In genomic region chr17:10784401-10784920, GRCm38 (mm10) we compare ENCODE assay signal across 23 mouse cellular contexts. TPM values are rescaled to one million over a fixed set of nuclear protein-coding genes. Genes with fewer than 3 reads are reported as not detected.
DNase-seq lines count a peak whose midpoint lies in the region; ATAC-seq and TF ChIP-seq lines count a peak whose summit lies in the region.
"Had no signal": no experiment of that assay in that cellular context is flagged by ENCODE, and none has a peak within 500 bp of the region (broad histone marks: within the 10 kb centered on the region; RNA-seq: fewer than 3 reads in every experiment).

No protein-coding gene starts in this region.

- no peak for ATAC-seq in embryonic facial prominence, embryonic 14.5 days (ENCODE audit: low read depth)
- ATAC-seq: intestine, embryonic 15.5 days; liver, postnatal 0 days had no signal

- no peak overlapping the region for H3K4me3 ChIP-seq in embryonic facial prominence, embryonic 14.5 days (ENCODE audit: low read depth, low read length)
- no peak overlapping the region for H3K4me3 ChIP-seq in embryonic facial prominence, embryonic 10.5 days
- no peak overlapping the region for H3K4me3 ChIP-seq in myocyte
- H3K4me3 ChIP-seq: embryonic facial prominence, embryonic 15.5 days; heart, adult 2 months; intestine, embryonic 15.5 days; left cerebral cortex, adult 2 months; limb, embryonic 10.5 days; megakaryocyte, embryonic 14.5 days had no signal

- H3K9me3 ChIP-seq in embryonic facial prominence, embryonic 14.5 days (ENCODE audit: control insufficient read depth, low read length), result no peaks in the 10 kb centered on the region
- no peaks in the 10 kb centered on the region for H3K9me3 ChIP-seq in embryonic facial prominence, embryonic 10.5 days
- H3K9me3 ChIP-seq: embryonic facial prominence, embryonic 15.5 days; intestine, embryonic 15.5 days; limb, embryonic 10.5 days had no signal

- H3K27ac ChIP-seq in embryonic facial prominence, embryonic 14.5 days (replicated peaks; ENCODE audit: low read depth, low read length), result no peak overlapping the region
- H3K27ac ChIP-seq in embryonic facial prominence, embryonic 10.5 days (replicated peaks), result no peak overlapping the region
- H3K27ac ChIP-seq: embryonic facial prominence, embryonic 15.5 days; heart, adult 2 months; intestine, embryonic 15.5 days; left cerebral cortex, adult 2 months; limb, embryonic 10.5 days had no signal

- H3K4me1 ChIP-seq in embryonic facial prominence, embryonic 14.5 days (ENCODE audit: control insufficient read depth, insufficient read depth, low read length), result no peaks in the 10 kb centered on the region
- no peaks in the 10 kb centered on the region for H3K4me1 ChIP-seq in embryonic facial prominence, embryonic 10.5 days
- H3K4me1 ChIP-seq: embryonic facial prominence, embryonic 15.5 days; intestine, embryonic 15.5 days; limb, embryonic 10.5 days; megakaryocyte, embryonic 14.5 days had no signal

- no peaks in the 10 kb centered on the region for H3K27me3 ChIP-seq in embryonic facial prominence, embryonic 14.5 days (replicated peaks; ENCODE audit: control insufficient read depth, insufficient read depth, low read length)
- no peaks in the 10 kb centered on the region for H3K27me3 ChIP-seq in embryonic facial prominence, embryonic 10.5 days (replicated peaks; ENCODE audit: low read depth, poor library complexity, severe bottlenecking)
- no peaks in the 10 kb centered on the region for H3K27me3 ChIP-seq in myocyte (ENCODE audit: control insufficient read depth, insufficient read depth, insufficient read length)
- H3K27me3 ChIP-seq: embryonic facial prominence, embryonic 15.5 days; intestine, embryonic 15.5 days; megakaryocyte, embryonic 14.5 days had no signal

- no peaks in the 10 kb centered on the region for H3K79me2 ChIP-seq in myocyte (ENCODE audit: control insufficient read depth, insufficient read depth)

- TF ChIP-seq POLR2A in myocyte (IDR thresholded peaks at IDR 0.05; ENCODE audit: insufficient read length, low read depth), result no peak

- H3K9ac ChIP-seq in embryonic facial prominence, embryonic 14.5 days (ENCODE audit: low read depth, low read length), result no peak overlapping the region
- H3K9ac ChIP-seq: embryonic facial prominence, embryonic 15.5 days; intestine, embryonic 15.5 days; liver, postnatal 0 days had no signal

- peak; percentile 33 for DNase-seq in embryonic facial prominence, embryonic 14.5 days (ENCODE audit: low spot score)
- DNase-seq in embryonic facial prominence, embryonic 10.5 days (ENCODE audit: low spot score), result no peak
- DNase-seq in left cerebral cortex, postnatal 4 days, result peak; percentile 32
- DNase-seq in left cerebral cortex, adult 11 months (ENCODE audit: low spot score), result no peak
- peak; percentile 22 to 41 for DNase-seq in adrenal gland, postnatal 36 days
- DNase-seq in kidney, postnatal 4 days, result no peak
- DNase-seq in right cerebral cortex, postnatal 36 days (ENCODE audit: low spot score in 2 of 2), result no peak
- DNase-seq: cerebellum, postnatal 14 days; heart, adult 2 months; heart, postnatal 4 days; kidney, postnatal 25 days; liver, postnatal 0 days; retina, postnatal 1 day; right cerebral cortex, postnatal 4 days; thymus, postnatal 25 days had no signal

- H3K4me2 ChIP-seq in embryonic facial prominence, embryonic 14.5 days (ENCODE audit: low read depth, low read length), result no peak overlapping the region
- no peak overlapping the region for H3K4me2 ChIP-seq in myocyte (ENCODE audit: low read depth)
- H3K4me2 ChIP-seq: embryonic facial prominence, embryonic 15.5 days; intestine, embryonic 15.5 days had no signal

- intact Hi-C loops in left cerebral cortex, postnatal 4 days (cut with DNase I), result no loop called here

- 70% methylated on average over 4 of the region's 4 CpGs for WGBS in embryonic facial prominence, embryonic 14.5 days
- 89% methylated on average over 4 of the region's 4 CpGs for WGBS in embryonic facial prominence, embryonic 10.5 days

- no peak overlapping the region for H3ac ChIP-seq in myocyte (ENCODE audit: control insufficient read depth, insufficient read length)

- no peaks in the 10 kb centered on the region for H3K36me3 ChIP-seq in embryonic facial prominence, embryonic 14.5 days (ENCODE audit: control insufficient read depth, insufficient read depth, low read length)
- H3K36me3 ChIP-seq in embryonic facial prominence, embryonic 10.5 days (replicated peaks), result no peaks in the 10 kb centered on the region
- no peaks in the 10 kb centered on the region for H3K36me3 ChIP-seq in myocyte (ENCODE audit: control insufficient read depth, insufficient read depth)
- H3K36me3 ChIP-seq: embryonic facial prominence, embryonic 15.5 days; intestine, embryonic 15.5 days; limb, embryonic 10.5 days had no signal

TF ChIP-seq in myocyte, 11 proteins besides CTCF, POLR2A, EP300 and RAD21:
- TF ChIP-seq E2F4 (IDR thresholded peaks at IDR 0.05; ENCODE audit: insufficient read depth) (no peak), MYOD1 (IDR thresholded peaks at IDR 0.05; ENCODE audit: control insufficient read depth in 1 of 3, insufficient read length in 2 of 3, low read depth in 2 of 3) (peak in 2 of 3 experiments; percentile 44 to 62), MYOG (IDR thresholded peaks at IDR 0.05; ENCODE audit: control insufficient read depth in 1 of 3, insufficient read depth in 1 of 3, insufficient read length in 2 of 3, low read depth in 2 of 3) (peak in 2 of 3 experiments; percentile 35 to 42), TCF3 (IDR thresholded peaks at IDR 0.05; ENCODE audit: insufficient read length, low read depth) (no peak)
TF ChIP-seq in myocyte: peak in this region for 2.

RNA-seq across cellular contexts. Expression of gene Pacrg, which starts 55.6 kb away (rescaled TPM):
- 1.4 and 3.6 TPM in 2 replicates for polyA plus RNA-seq in embryonic facial prominence, embryonic 14.5 days (2014; fragmentation: Nextera tagmentation; extraction: Ambion mirVana)
- polyA plus RNA-seq in embryonic facial prominence, embryonic 10.5 days (2016; fragmentation: Nextera tagmentation; extraction: Ambion mirVana), result 1.5 and 2.0 TPM in 2 replicates
- total RNA-seq in left cerebral cortex, postnatal 4 days (2021), result 10 to 100 TPM in 1 of 2 experiments, 1 to 10 TPM in 1; 7.7 to 10.6 TPM
- 1 to 10 TPM; 1.6 to 4.4 TPM for total RNA-seq in adrenal gland, postnatal 36 days (2021)
- 0.64 TPM for polyA plus RNA-seq in myocyte (2012; fragmentation: generic; extraction: Trizol)
- total RNA-seq: liver, adult 2 months had no signal
- polyA plus RNA-seq: liver, adult 2 months; liver, postnatal 0 days had no signal

RNA-seq across cellular contexts. Expression of gene Prkn, which starts 55.7 kb away (rescaled TPM):
- 2.3 and 2.9 TPM in 2 replicates for polyA plus RNA-seq in embryonic facial prominence, embryonic 14.5 days (2014; fragmentation: Nextera tagmentation; extraction: Ambion mirVana)
- 0.50 and 1.1 TPM in 2 replicates for polyA plus RNA-seq in embryonic facial prominence, embryonic 10.5 days (2016; fragmentation: Nextera tagmentation; extraction: Ambion mirVana)
- total RNA-seq in left cerebral cortex, postnatal 4 days (2021), result 10 to 100 TPM; 12.8 to 16.2 TPM
- total RNA-seq in adrenal gland, postnatal 36 days (2021), result 10 to 100 TPM in 1 of 2 experiments, 1 to 10 TPM in 1; 8.7 to 12.0 TPM
- 0.26 TPM for polyA plus RNA-seq in myocyte (2012; fragmentation: generic; extraction: Trizol)
- polyA plus RNA-seq: C2C12 had no signal

Comparison
In these comparisons a context has a peak if more than half of its experiments do, and no peak if none do; other contexts are left out.
1. DNase-seq: peak in embryonic facial prominence, embryonic 14.5 days (single experiment), left cerebral cortex, postnatal 4 days (single experiment) and adrenal gland, postnatal 36 days (2 of 2); none in embryonic facial prominence, embryonic 10.5 days (single experiment), left cerebral cortex, adult 11 months (single experiment), kidney, postnatal 4 days (0 of 2) and right cerebral cortex, postnatal 36 days (0 of 2).